Mouse (Mus musculus) adrenal gland, postnatal 10 days (tissue): Measurements from ENCODE around the gene Zfp658. TPM values are rescaled to one million over a fixed set of nuclear protein-coding genes. Genes with fewer than 3 reads are reported as not detected.

Experiments used
- DNase-seq: peaks from one replicate; pipeline ENCODE4 v3.0.0; 2021; ENCODE audit warnings: mixed read lengths
- total RNA-seq, 2 experiments: library from RNA; stranded (reverse); gene quantifications; 2 replicates each; pipeline ENCODE4 v1.2.3; 2021

The Zfp658 gene
- total RNA-seq, 2 experiments from 2014 or later: 1.9 to 2.5 TPM

GRCm38 (mm10) chr7:43580526-43580925 lies 18.5 kb downstream of the Zfp658 start:
- no peak for DNase-seq

GRCm38 (mm10) chr7:43584790-43585189 lies 22.7 kb downstream of the Zfp658 start:
- DNase-seq: no peak

GRCm38 (mm10) chr7:43601884-43602283 lies 39.8 kb downstream of the Zfp658 start:
- no peak for DNase-seq

- peak; percentile 81 for DNase-seq
Measured at GRCm38 (mm10) chr7:43606896-43607742, 45.1 kb downstream of the Zfp658 start, which contains the start of gene Zfp819. Gene Zfp819 (plus strand): TSS chr7:43607169.

- no peak for DNase-seq
Measured at GRCm38 (mm10) chr7:43607743-43608287, 45.8 kb downstream of the Zfp658 start.

GRCm38 (mm10) chr7:43608316-43608824 lies 46.3 kb downstream of the Zfp658 start:
- no peak for DNase-seq

- no peak for DNase-seq
Measured at GRCm38 (mm10) chr7:43613816-43614551, 51.9 kb downstream of the Zfp658 start.

GRCm38 (mm10) chr7:43622927-43623326 lies 60.9 kb downstream of the Zfp658 start:
- no peak for DNase-seq

- no peak for DNase-seq
Measured at GRCm38 (mm10) chr7:43623819-43624218, 61.8 kb downstream of the Zfp658 start.

Other genes starting within 250 kb of the Zfp658 start
- gene Zfp715, start 249.0 kb upstream of the Zfp658 start, total RNA-seq: 10 to 100 TPM; 14.3 to 19.4 TPM
- gene Siglecf, start 210.9 kb upstream of the Zfp658 start, total RNA-seq: under 1 TPM in 1 of 2 experiments, not detected in 1; 0.24 TPM
- 1 to 10 TPM; 1.4 to 1.9 TPM for gene Siglecg, start 154.1 kb upstream of the Zfp658 start, total RNA-seq
- gene Lim2, start 134.6 kb upstream of the Zfp658 start, total RNA-seq: not detected
- gene Nkg7, start 125.2 kb upstream of the Zfp658 start, total RNA-seq: 1 to 10 TPM; 1.3 to 2.1 TPM
- gene Cldnd2, start 121.5 kb upstream of the Zfp658 start, total RNA-seq: not detected
- gene Etfb, start 118.2 kb upstream of the Zfp658 start, total RNA-seq: 1,000 to 10,000 TPM; 1,536 to 1,703 TPM
- 1 to 10 TPM in 1 of 2 experiments, under 1 TPM in 1; 0.69 to 1.1 TPM for gene Gm45233, start 118.1 kb upstream of the Zfp658 start, total RNA-seq
- 1 to 10 TPM; 4.7 to 5.4 TPM for gene Vsig10l, start 99.1 kb upstream of the Zfp658 start, total RNA-seq
- gene Iglon5, start 72.2 kb upstream of the Zfp658 start, total RNA-seq: 1 to 10 TPM; 1.3 to 2.4 TPM
- gene 4931406B18Rik, start 56.3 kb upstream of the Zfp658 start, total RNA-seq: not detected
- 1 to 10 TPM; 3.3 to 4.0 TPM for gene Cd33, start 17.8 kb upstream of the Zfp658 start, total RNA-seq
- gene Zfp719, start 17.4 kb downstream of the Zfp658 start, total RNA-seq: 10 to 100 TPM; 10.8 to 12.5 TPM
- gene Zfp819, start 44.9 kb downstream of the Zfp658 start, total RNA-seq: under 1 TPM in 1 of 2 experiments, not detected in 1; 0.27 TPM
- not detected for gene Ceacam18, start 72.5 kb downstream of the Zfp658 start, total RNA-seq
- gene Siglece, start 97.9 kb downstream of the Zfp658 start, total RNA-seq: 1 to 10 TPM; 1.1 to 1.6 TPM
- 1 to 10 TPM; 9.7 to 9.8 TPM for gene Ctu1, start 109.8 kb downstream of the Zfp658 start, total RNA-seq
- gene Klk14, start 128.2 kb downstream of the Zfp658 start, total RNA-seq: under 1 TPM in 1 of 2 experiments, not detected in 1; 0.24 TPM
- gene Klk13, start 150.3 kb downstream of the Zfp658 start, total RNA-seq: not detected
- gene Klk12, start 206.6 kb downstream of the Zfp658 start, total RNA-seq: not detected
- under 1 TPM in 1 of 2 experiments, not detected in 1; 0.27 TPM for gene Klk11, start 212.3 kb downstream of the Zfp658 start, total RNA-seq
- gene Klk10, start 218.8 kb downstream of the Zfp658 start, total RNA-seq: under 1 TPM; 0.45 to 0.79 TPM
- not detected for gene Klk9, start 229.6 kb downstream of the Zfp658 start, total RNA-seq
- gene Klk8, start 235.3 kb downstream of the Zfp658 start, total RNA-seq: 1 to 10 TPM; 7.0 to 7.3 TPM
- gene Klk7, start 249.0 kb downstream of the Zfp658 start, total RNA-seq: not detected